Mouse (Mus musculus): ENCODE measurements around the gene Sytl3. TPM values are rescaled to one million over a fixed set of nuclear protein-coding genes. Genes with fewer than 3 reads are reported as not detected.

The Sytl3 gene
- polyA plus RNA-seq, 1 experiment from 2014 or later, result 0.08 TPM

DNA sequence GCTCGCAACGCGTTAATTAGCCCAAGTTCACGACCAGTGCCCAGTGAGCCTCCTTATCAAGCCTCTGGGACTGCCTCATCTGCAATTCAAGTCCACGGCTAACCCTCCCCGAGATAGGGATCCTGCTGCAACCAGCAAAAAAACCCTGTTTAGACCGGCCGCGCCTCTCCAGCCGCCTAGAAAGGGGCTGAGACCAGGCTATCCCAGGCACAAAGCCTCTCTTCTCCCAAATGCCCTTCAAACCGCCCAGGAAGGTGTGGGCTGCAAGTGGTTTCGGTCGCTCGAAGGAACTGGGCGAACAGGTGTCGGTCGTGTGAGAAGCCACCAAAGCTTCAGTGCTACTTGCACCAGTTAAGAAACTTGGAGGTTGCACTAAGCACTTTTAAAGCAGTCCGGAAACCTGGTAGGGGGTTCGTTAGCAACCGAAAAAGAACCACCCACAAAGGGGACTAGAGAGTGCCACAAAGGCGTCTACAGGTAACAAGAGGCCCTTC lies 123.2 kb downstream of the Sytl3 start:
- ATAC-seq (ENCODE audit: insufficient read depth), result peak; percentile 54
- Histone ChIP-seq H3K27ac (replicated peaks) (peak overlapping the region; percentile 91), H3K4me2 (peak overlapping the region; percentile 87), H3K4me3 (replicated peaks) (peak overlapping the region; percentile 95), H3K9ac (peak overlapping the region; percentile 72), H3K4me1 (replicated peaks) (peaks cover 64% of the 10 kb centered on the region), H3K36me3 (replicated peaks) (0 out of 2 replicates have a peak, but pooled peaks cover 3% of the 10 kb centered on the region), H3K27me3 (no peaks in the 10 kb centered on the region), H3K9me3 (replicated peaks) (no peaks in the 10 kb centered on the region)
- WGBS (ENCODE audit: insufficient replicate concordance), result under 1% methylated on average over 21 of the region's 21 CpGs

DNA sequence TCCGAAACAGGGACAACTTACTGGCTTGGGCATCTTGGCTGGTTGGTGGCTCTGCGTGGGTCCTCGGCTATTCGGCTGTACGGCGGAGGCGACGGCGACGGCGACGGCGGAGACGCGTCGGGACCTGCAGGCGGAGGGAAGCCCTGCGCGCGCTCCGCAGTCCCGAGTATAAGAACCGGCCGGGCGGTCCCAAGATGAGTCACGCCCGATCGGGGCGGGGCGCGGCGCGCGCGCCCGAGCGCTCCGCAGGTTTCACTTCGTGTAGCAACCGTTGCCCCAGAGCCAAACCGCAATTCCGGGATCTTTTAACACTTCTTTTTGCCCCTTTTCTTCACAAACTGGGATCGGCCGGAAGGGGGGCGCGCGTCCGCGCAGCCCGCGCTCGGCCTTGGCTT lies 123.7 kb downstream of the Sytl3 start, which contains the start of gene Ezr:
Gene Ezr, minus strand, starts transcription at position 174 of the 395 bp plus-strand sequence.
- WGBS (ENCODE audit: insufficient replicate concordance), result under 1% methylated on average over 52 of the region's 52 CpGs
- H3K4me2 ChIP-seq, result peak within 1 kb of the TSS; percentile 87
- peak within 1 kb of the TSS; percentile 95 for H3K4me3 ChIP-seq (replicated peaks)
- 0 out of 2 replicates have a peak, but pooled peaks cover 2% of the 10 kb centered on the region for H3K36me3 ChIP-seq (replicated peaks)
- peaks cover 59% of the 10 kb centered on the region for H3K4me1 ChIP-seq (replicated peaks)
- no peaks in the 10 kb centered on the region for H3K27me3 ChIP-seq
- no peaks in the 10 kb centered on the region for H3K9me3 ChIP-seq (replicated peaks)
- peak within 1 kb of the TSS; percentile 91 for H3K27ac ChIP-seq (replicated peaks)
- peak within 1 kb of the TSS; percentile 72 for H3K9ac ChIP-seq
- ATAC-seq (ENCODE audit: insufficient read depth), result peak; percentile 89

DNA sequence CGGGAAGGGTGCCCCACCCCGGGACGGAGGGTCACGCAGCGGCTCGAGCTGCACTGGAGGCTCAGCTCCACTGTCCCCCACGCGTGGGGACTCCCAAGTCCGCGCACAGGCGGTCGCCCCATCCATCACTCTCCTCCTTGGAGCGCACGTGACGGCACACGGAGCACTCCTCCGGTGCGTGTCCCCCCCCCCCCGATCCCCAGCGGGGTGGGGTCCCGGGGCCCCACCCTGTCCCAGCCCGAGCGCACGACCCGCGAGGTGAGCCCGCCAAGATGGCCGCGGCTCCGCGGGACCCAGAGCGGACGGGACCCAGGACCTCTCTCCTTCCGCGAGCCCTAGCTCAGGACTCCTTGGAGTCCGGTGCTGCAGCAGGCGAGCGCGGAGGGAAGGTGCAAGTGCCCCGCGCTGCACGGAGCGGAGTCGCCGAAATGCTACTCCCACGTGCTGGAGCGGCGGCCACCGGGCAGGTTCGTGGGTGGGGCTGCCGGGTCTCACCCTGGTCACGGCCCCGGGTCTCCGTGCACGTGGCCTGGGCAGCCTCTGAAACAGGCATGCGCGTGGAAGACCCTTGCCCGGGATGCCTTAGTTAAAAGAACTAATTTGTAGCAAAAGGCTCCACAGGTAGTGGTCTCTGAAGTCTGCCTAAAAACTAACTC lies 124.2 kb downstream of the Sytl3 start:
- Histone ChIP-seq H3K27ac (replicated peaks) (peak overlapping the region; percentile 91), H3K4me2 (peak overlapping the region; percentile 87), H3K27me3 (no peaks in the 10 kb centered on the region), H3K9me3 (replicated peaks) (no peaks in the 10 kb centered on the region), H3K9ac (peak overlapping the region; percentile 72), H3K36me3 (replicated peaks) (no peaks in the 10 kb centered on the region), H3K4me1 (replicated peaks) (peaks cover 55% of the 10 kb centered on the region), H3K4me3 (replicated peaks) (peak overlapping the region; percentile 95)
- peak; percentile 60 for ATAC-seq (ENCODE audit: insufficient read depth)
- under 1% methylated on average over 58 of the region's 58 CpGs for WGBS (ENCODE audit: insufficient replicate concordance)

DNA sequence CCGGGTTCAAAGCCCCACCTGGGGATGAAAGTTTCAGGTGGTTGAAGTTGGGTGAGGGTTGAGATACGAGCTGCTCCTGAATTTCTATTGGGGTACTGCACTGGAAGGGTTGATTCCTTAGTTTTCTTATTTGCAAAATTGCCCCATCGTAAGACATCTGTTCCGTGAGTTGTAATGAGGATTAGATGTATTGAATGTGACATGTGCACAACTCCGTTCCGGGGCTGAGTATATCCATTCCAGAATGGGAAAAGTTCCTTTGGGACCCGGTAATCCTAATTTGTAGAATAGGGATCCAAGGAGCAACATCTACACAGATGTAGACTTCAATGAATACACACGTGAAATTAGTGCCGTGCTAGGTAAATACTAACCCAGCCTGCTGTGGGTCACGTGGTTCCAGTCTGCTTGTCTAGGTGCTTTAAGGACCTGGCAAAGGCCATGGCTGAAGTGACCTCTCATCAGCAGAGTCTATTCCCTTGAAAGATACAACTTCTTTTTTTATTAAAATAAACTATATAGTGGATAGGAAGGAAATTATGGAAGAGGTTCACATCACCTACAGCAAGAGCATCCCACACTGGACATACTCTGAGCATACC lies 125.0 kb downstream of the Sytl3 start:
- H3K36me3 ChIP-seq (replicated peaks), result no peaks in the 10 kb centered on the region
- no peaks in the 10 kb centered on the region for H3K27me3 ChIP-seq
- peak overlapping the region; percentile 95 for H3K4me3 ChIP-seq (replicated peaks)
- H3K4me2 ChIP-seq, result peak overlapping the region; percentile 87
- H3K27ac ChIP-seq (replicated peaks), result 0 out of 2 replicates have a peak overlapping the region, but pooled peaks have one; percentile 91
- no peak for ATAC-seq (ENCODE audit: insufficient read depth)
- H3K9ac ChIP-seq, result peak overlapping the region; percentile 72; the same call in 1 of the 2 replicates
- WGBS (ENCODE audit: insufficient replicate concordance), result 47% methylated on average over 10 of the region's 10 CpGs
- H3K4me1 ChIP-seq (replicated peaks), result peaks cover 48% of the 10 kb centered on the region
- H3K9me3 ChIP-seq (replicated peaks), result no peaks in the 10 kb centered on the region

DNA sequence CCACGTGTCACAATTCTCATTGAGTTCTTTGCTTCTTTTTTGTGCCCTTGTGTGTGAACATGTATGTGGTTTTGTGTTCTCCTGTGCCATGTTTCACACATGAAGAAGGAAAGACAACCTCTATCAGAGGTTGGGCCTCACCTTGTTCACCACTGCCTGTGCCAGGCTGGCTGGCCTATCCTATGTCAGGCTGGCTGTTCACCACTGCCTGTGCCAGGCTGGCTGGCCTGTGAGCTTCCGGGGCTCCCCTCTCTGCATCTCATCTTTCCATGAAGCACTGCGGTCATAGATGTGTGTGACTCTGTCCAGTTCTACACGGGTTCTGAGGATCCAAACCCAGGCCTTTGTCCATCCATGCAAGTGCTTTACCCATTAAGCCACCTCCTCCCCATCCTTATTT lies 128.3 kb downstream of the Sytl3 start:
- Histone ChIP-seq H3K4me2 (no peak overlapping the region), H3K4me1 (replicated peaks) (peaks cover 16% of the 10 kb centered on the region), H3K27me3 (peaks cover 6% of the 10 kb centered on the region), H3K9me3 (replicated peaks) (no peaks in the 10 kb centered on the region), H3K36me3 (replicated peaks) (no peaks in the 10 kb centered on the region), H3K9ac (no peak overlapping the region), H3K27ac (replicated peaks) (no peak overlapping the region), H3K4me3 (replicated peaks) (no peak overlapping the region)
- no peak for ATAC-seq (ENCODE audit: insufficient read depth)
- 73% methylated on average over 4 of the region's 4 CpGs for WGBS (ENCODE audit: insufficient replicate concordance)

Other genes starting within 250 kb of the Sytl3 start
- 183 and 194 TPM in 2 replicates for gene Dynlt1b, start 229.0 kb upstream of the Sytl3 start, polyA plus RNA-seq (2015; fragmentation: Nextera tagmentation; extraction: Ambion mirVana)
- 6.6 and 6.9 TPM in 2 replicates for gene Dynlt1c, start 57.4 kb upstream of the Sytl3 start, polyA plus RNA-seq (2015; fragmentation: Nextera tagmentation; extraction: Ambion mirVana)
- 69.7 and 76.3 TPM in 2 replicates for gene Dynlt1f, start 3.2 kb upstream of the Sytl3 start, polyA plus RNA-seq (2015; fragmentation: Nextera tagmentation; extraction: Ambion mirVana)
- gene Ezr, start 123.7 kb downstream of the Sytl3 start, polyA plus RNA-seq (2015; fragmentation: Nextera tagmentation; extraction: Ambion mirVana), result 48.3 and 49.4 TPM in 2 replicates

Data from liver, embryonic 15.5 days (tissue).